Mouse (Mus musculus): ENCODE data around the gene Glycam1.

The Glycam1 gene

GRCm38 (mm10) chr15:103518600-103519385 lies 46.1 kb downstream of the Glycam1 start:
- DNase-seq, result peak; percentile 62 to 67

GRCm38 (mm10) chr15:103514914-103515313 lies 50.0 kb downstream of the Glycam1 start:
- DNase-seq, result no peak

DNA sequence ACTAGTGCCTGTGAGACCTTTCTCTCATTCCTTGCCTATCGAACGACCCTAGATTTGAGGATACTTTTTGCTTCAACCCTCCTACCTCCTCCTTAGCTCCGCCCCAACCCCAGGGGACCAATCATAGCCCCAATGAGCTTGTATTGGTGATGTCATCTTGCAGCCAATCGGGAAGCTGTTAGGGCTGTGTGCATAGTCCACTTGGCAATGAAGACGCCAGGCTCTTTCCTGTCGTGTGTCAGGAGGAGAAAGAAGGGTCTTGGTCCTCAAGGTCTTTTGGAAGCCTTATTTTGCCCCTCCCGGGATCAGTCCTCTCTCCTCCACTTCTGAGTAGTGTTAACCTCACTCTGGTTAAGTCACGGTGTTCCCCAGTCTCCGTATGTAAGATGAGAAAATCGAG lies 50.8 kb downstream of the Glycam1 start:
- DNase-seq, result peak; percentile 86 to 91

GRCm38 (mm10) chr15:103513621-103514031 lies 51.3 kb downstream of the Glycam1 start:
- peak in 1 of 2 experiments; percentile 46 for DNase-seq

All from cerebellum, postnatal 25 days (tissue).